ENCODE assay signal across 9 mouse cellular contexts in genomic region chr2:129603536-129603935, GRCm38 (mm10). TPM values are rescaled to one million over a fixed set of nuclear protein-coding genes. Genes with fewer than 3 reads are reported as not detected.
DNase-seq lines count a peak whose midpoint lies in the region; ATAC-seq lines count a peak whose summit lies in the region.
"Had no signal": no experiment of that assay in that cellular context is flagged by ENCODE, and none has a peak within 500 bp of the region (broad histone marks: within the 10 kb centered on the region; RNA-seq: fewer than 3 reads in every experiment).

No protein-coding gene starts in this region.

- no peak overlapping the region for H3K4me2 ChIP-seq in heart, embryonic 14.5 days (ENCODE audit: low read length)
- no peak overlapping the region for H3K4me2 ChIP-seq in embryonic facial prominence, embryonic 15.5 days (replicated peaks)
- no peak overlapping the region for H3K4me2 ChIP-seq in intestine, embryonic 16.5 days (ENCODE audit: low read depth, low read length)
- no peak overlapping the region for H3K4me2 ChIP-seq in midbrain, embryonic 14.5 days (ENCODE audit: low read length)

- no peak overlapping the region for H3K4me3 ChIP-seq in heart, embryonic 14.5 days (ENCODE audit: control insufficient read depth in 1 of 2, insufficient read depth in 1 of 2, low read depth in 1 of 2, low read length in 2 of 2)
- no peak overlapping the region for H3K4me3 ChIP-seq in embryonic facial prominence, embryonic 15.5 days (replicated peaks)
- H3K4me3 ChIP-seq in intestine, embryonic 16.5 days (ENCODE audit: low read length): no peak overlapping the region
- no peak overlapping the region for H3K4me3 ChIP-seq in midbrain, embryonic 14.5 days (replicated peaks; ENCODE audit: low read depth, low read length)

- peaks cover 19 to 45% of the 10 kb centered on the region in 2 experiments for H3K4me1 ChIP-seq in heart, embryonic 14.5 days (ENCODE audit: control insufficient read depth in 2 of 2, insufficient read depth in 2 of 2, low read length in 2 of 2)
- H3K4me1 ChIP-seq in embryonic facial prominence, embryonic 15.5 days: peaks cover 19% of the 10 kb centered on the region; the same call in 1 of the 2 replicates
- no peaks in the 10 kb centered on the region for H3K4me1 ChIP-seq in intestine, embryonic 16.5 days (ENCODE audit: control insufficient read depth, insufficient read depth, low read length)
- H3K4me1 ChIP-seq in midbrain, embryonic 14.5 days (ENCODE audit: control insufficient read depth, insufficient read depth, low read length): peaks cover 8% of the 10 kb centered on the region; the same call in 1 of the 2 replicates

- intact Hi-C loops in heart, postnatal 25 days (cut with DNase I): loop anchor here (5.0 kb wide), 1 partner anchor 76 kb away; no protein-coding TSS in a partner anchor

- H3K36me3 ChIP-seq in heart, embryonic 14.5 days (ENCODE audit: control insufficient read depth, insufficient read depth, low read length): peaks cover 4% of the 10 kb centered on the region; the same call in 1 of the 2 replicates
- H3K36me3 ChIP-seq in embryonic facial prominence, embryonic 15.5 days: no peaks in the 10 kb centered on the region
- H3K36me3 ChIP-seq in intestine, embryonic 16.5 days (ENCODE audit: control insufficient read depth, insufficient read depth, low read length): no peaks in the 10 kb centered on the region
- H3K36me3 ChIP-seq in midbrain, embryonic 14.5 days (ENCODE audit: control insufficient read depth, insufficient read depth, low read length): no peaks in the 10 kb centered on the region

- DNase-seq in heart, postnatal 25 days (ENCODE audit: low spot score): no peak
- DNase-seq in midbrain, embryonic 14.5 days: no peak
- no peak for DNase-seq in spleen, adult 12 weeks (ENCODE audit: low spot score)
- no peak for DNase-seq in ovary, postnatal 10 days (ENCODE audit: low spot score)
- DNase-seq in gastrocnemius, postnatal 25 days: no peak
- DNase-seq: thymus, postnatal 14 days had no signal

- WGBS in heart, embryonic 14.5 days: 100% methylated on average over 1 of the region's 1 CpGs
- WGBS in embryonic facial prominence, embryonic 15.5 days: 100% methylated on average over 1 of the region's 1 CpGs
- 88% methylated on average over 1 of the region's 1 CpGs for WGBS in intestine, embryonic 16.5 days
- 85% methylated on average over 1 of the region's 1 CpGs for WGBS in midbrain, embryonic 14.5 days

- ATAC-seq in heart, embryonic 14.5 days (ENCODE audit: insufficient number of reproducible peaks, insufficient read depth, low FRiP score, low read depth): peak; percentile 81
- peak; percentile 91 for ATAC-seq in embryonic facial prominence, embryonic 15.5 days (ENCODE audit: insufficient number of reproducible peaks, low FRiP score, low TSS enrichment, low read depth)
- ATAC-seq in intestine, embryonic 16.5 days: peak; percentile 82
- ATAC-seq in midbrain, embryonic 14.5 days (ENCODE audit: low FRiP score, low TSS enrichment): peak; percentile 92

- H3K9me3 ChIP-seq in heart, embryonic 14.5 days (ENCODE audit: control insufficient read depth, low read length): no peaks in the 10 kb centered on the region
- H3K9me3 ChIP-seq in embryonic facial prominence, embryonic 15.5 days (replicated peaks): no peaks in the 10 kb centered on the region
- no peaks in the 10 kb centered on the region for H3K9me3 ChIP-seq in intestine, embryonic 16.5 days (ENCODE audit: control insufficient read depth, low read length)
- H3K9me3 ChIP-seq in midbrain, embryonic 14.5 days (ENCODE audit: control insufficient read depth, low read length): no peaks in the 10 kb centered on the region

- H3K9ac ChIP-seq in heart, embryonic 14.5 days (ENCODE audit: low read length): no peak overlapping the region
- H3K9ac ChIP-seq in embryonic facial prominence, embryonic 15.5 days: no peak overlapping the region
- no peak overlapping the region for H3K9ac ChIP-seq in intestine, embryonic 16.5 days (ENCODE audit: low read depth, low read length)
- H3K9ac ChIP-seq in midbrain, embryonic 14.5 days (replicated peaks; ENCODE audit: low read length): no peak overlapping the region

- H3K27ac ChIP-seq in heart, embryonic 14.5 days (replicated peaks in 1 of 2; ENCODE audit: control insufficient read depth in 1 of 2, insufficient read depth in 1 of 2, low read depth in 2 of 2, low read length in 2 of 2): no peak overlapping the region
- H3K27ac ChIP-seq in embryonic facial prominence, embryonic 15.5 days (replicated peaks): no peak overlapping the region
- H3K27ac ChIP-seq in intestine, embryonic 16.5 days (ENCODE audit: low read length): no peak overlapping the region
- no peak overlapping the region for H3K27ac ChIP-seq in midbrain, embryonic 14.5 days (replicated peaks; ENCODE audit: low read depth, low read length)

- H3K27me3 ChIP-seq in heart, embryonic 14.5 days (ENCODE audit: control insufficient read depth, insufficient read depth, low read length): no peaks in the 10 kb centered on the region
- no peaks in the 10 kb centered on the region for H3K27me3 ChIP-seq in embryonic facial prominence, embryonic 15.5 days
- no peaks in the 10 kb centered on the region for H3K27me3 ChIP-seq in intestine, embryonic 16.5 days (replicated peaks; ENCODE audit: control insufficient read depth, insufficient read depth, low read length)
- no peaks in the 10 kb centered on the region for H3K27me3 ChIP-seq in midbrain, embryonic 14.5 days (ENCODE audit: control insufficient read depth, insufficient read depth, low read length)

RNA-seq across cellular contexts. Expression of gene Sirpa, which starts 10.9 kb away (rescaled TPM):
- polyA plus RNA-seq in heart, embryonic 14.5 days (2014; fragmentation: Nextera tagmentation; extraction: Ambion mirVana): 19.8 and 20.8 TPM in 2 replicates
- 10 to 100 TPM; 24.6 to 28.1 TPM for total RNA-seq in heart, postnatal 25 days (2021)
- 30.9 and 32.8 TPM in 2 replicates for polyA plus RNA-seq in embryonic facial prominence, embryonic 15.5 days (2015; fragmentation: Nextera tagmentation; extraction: Ambion mirVana)
- 17.0 and 17.6 TPM in 2 replicates for polyA plus RNA-seq in intestine, embryonic 16.5 days (2015; fragmentation: Nextera tagmentation; extraction: Ambion mirVana)
- 28.3 and 35.7 TPM in 2 replicates for polyA plus RNA-seq in midbrain, embryonic 14.5 days (2014; fragmentation: Nextera tagmentation; extraction: Ambion mirVana)
- total RNA-seq in gastrocnemius, postnatal 25 days (2021): 1 to 10 TPM; 6.7 to 7.9 TPM
